Comparison of ENCODE assay signal across 16 mouse cellular contexts in the genomic region with DNA sequence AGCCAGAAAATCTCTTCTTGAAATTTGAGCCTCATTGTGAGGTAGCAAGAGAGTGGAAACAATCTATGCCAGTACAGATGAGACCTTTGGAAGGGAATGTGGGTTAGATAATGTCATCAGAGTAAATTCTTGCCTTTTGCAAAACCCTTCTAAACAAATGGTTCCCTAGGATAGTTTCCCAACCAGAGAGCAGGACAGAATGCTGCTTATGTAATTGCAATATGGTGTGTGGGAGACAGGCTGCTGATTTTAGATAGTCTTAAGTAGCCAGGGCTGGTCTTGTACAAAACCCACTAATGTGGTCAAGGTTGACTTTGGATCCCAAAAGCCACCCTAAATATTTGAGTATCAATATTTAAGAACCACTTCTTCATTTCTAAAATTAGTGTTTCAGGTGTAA. TPM values are rescaled to one million over a fixed set of nuclear protein-coding genes. Genes with fewer than 3 reads are reported as not detected.
"Had no signal": no experiment of that assay in that cellular context is flagged by ENCODE, and none has a peak within 500 bp of the region (broad histone marks: within the 10 kb centered on the region; RNA-seq: fewer than 3 reads in every experiment).

No protein-coding gene starts in this region.

RNA-seq across cellular contexts. Expression of a gene that starts 19.4 kb away (rescaled TPM):
- total RNA-seq: gastrocnemius, adult 2 months; gastrocnemius, postnatal 10 days; gastrocnemius, postnatal 25 days; gastrocnemius, postnatal 4 days; granulocyte monocyte progenitor cell, adult 5-6 weeks; heart, adult 18-20 months; heart, adult 8-10 months; heart, postnatal 10 days; heart, postnatal 25 days; heart, postnatal 4 days; layer of hippocampus, postnatal 10 days; layer of hippocampus, postnatal 25 days; left cerebral cortex, postnatal 4 days; liver, adult 2 months had no signal

RNA-seq across cellular contexts. Expression of a gene that starts 24.5 kb away (rescaled TPM):
- total RNA-seq: gastrocnemius, adult 2 months; gastrocnemius, postnatal 10 days; gastrocnemius, postnatal 25 days; gastrocnemius, postnatal 4 days; granulocyte monocyte progenitor cell, adult 5-6 weeks; heart, adult 18-20 months; heart, adult 8-10 months; heart, postnatal 10 days; heart, postnatal 25 days; heart, postnatal 4 days; layer of hippocampus, postnatal 10 days; layer of hippocampus, postnatal 25 days; left cerebral cortex, adult 2 months; left cerebral cortex, postnatal 10 days; left cerebral cortex, postnatal 4 days; liver, adult 2 months had no signal
